Mouse (Mus musculus): ENCODE data around the gene Pmf1.
"Not testable (repeated sequence)": the region's sequence is repeated elsewhere in the genome, so short reads cannot be mapped to it uniquely, and the experiment has no call there.

The Pmf1 gene

GRCm38 (mm10) chr3:88393776-88394375, 16.3 kb downstream of the Pmf1 start:
- DNase-seq = no peak

GRCm38 (mm10) chr3:88384364-88384763, 25.8 kb downstream of the Pmf1 start, which contains the start of gene Bglap:
TSS of gene Bglap (minus strand) at chr3:88384464.
- DNase-seq = no peak

GRCm38 (mm10) chr3:88382383-88382782, 27.7 kb downstream of the Pmf1 start:
- not testable (repeated sequence) for DNase-seq

- not testable (repeated sequence) for DNase-seq
Observed at GRCm38 (mm10) chr3:88381389-88382315, 28.5 kb downstream of the Pmf1 start.

- not testable (repeated sequence) for DNase-seq
Observed at GRCm38 (mm10) chr3:88378599-88378998, 31.5 kb downstream of the Pmf1 start, which contains the start of gene Bglap2. TSS of gene Bglap2 (minus strand) at chr3:88378699.

GRCm38 (mm10) chr3:88376644-88377043, 33.5 kb downstream of the Pmf1 start:
- not testable (repeated sequence) for DNase-seq

- DNase-seq = not testable (repeated sequence)
Observed at GRCm38 (mm10) chr3:88375750-88376626, 34.1 kb downstream of the Pmf1 start.

GRCm38 (mm10) chr3:88372643-88373042, 37.5 kb downstream of the Pmf1 start, which contains the start of gene Bglap3:
TSS of gene Bglap3 (minus strand) at chr3:88372743.
- not testable (repeated sequence) for DNase-seq

- DNase-seq = not testable (repeated sequence)
Observed at GRCm38 (mm10) chr3:88368511-88368910, 41.6 kb downstream of the Pmf1 start.

GRCm38 (mm10) chr3:88367517-88367916, 42.6 kb downstream of the Pmf1 start:
- DNase-seq = not testable (repeated sequence)

- peak; percentile 66 for DNase-seq
Observed at GRCm38 (mm10) chr3:88366830-88367428, 43.2 kb downstream of the Pmf1 start.

- DNase-seq = no peak
Observed at GRCm38 (mm10) chr3:88365705-88366361, 44.3 kb downstream of the Pmf1 start.

- no peak for DNase-seq
Observed at GRCm38 (mm10) chr3:88364337-88364736, 45.8 kb downstream of the Pmf1 start, which contains the start of gene Paqr6. TSS of gene Paqr6 (plus strand) at chr3:88364584.

GRCm38 (mm10) chr3:88363700-88364099, 46.4 kb downstream of the Pmf1 start:
- DNase-seq = peak; percentile 82

GRCm38 (mm10) chr3:88361612-88362313, 48.4 kb downstream of the Pmf1 start:
- DNase-seq = no peak

GRCm38 (mm10) chr3:88361096-88361495, 49.0 kb downstream of the Pmf1 start:
- DNase-seq = no peak

GRCm38 (mm10) chr3:88359989-88360388, 50.1 kb downstream of the Pmf1 start:
- no peak for DNase-seq

GRCm38 (mm10) chr3:88359584-88359983, 50.5 kb downstream of the Pmf1 start:
- DNase-seq = no peak

GRCm38 (mm10) chr3:88354396-88355165, 55.5 kb downstream of the Pmf1 start:
- DNase-seq = no peak

GRCm38 (mm10) chr3:88352907-88353306, 57.2 kb downstream of the Pmf1 start:
- no peak for DNase-seq
